7 mouse cellular contexts compared by ENCODE assay signal in genomic region chr3:89183058-89183958, GRCm38 (mm10). TPM values are rescaled to one million over a fixed set of nuclear protein-coding genes. Genes with fewer than 3 reads are reported as not detected.
DNase-seq lines count a peak whose midpoint lies in the region; ATAC-seq lines count a peak whose summit lies in the region.

Fam189b (plus strand) TSS chr3:89183143.

- H3K4me1 ChIP-seq in embryonic facial prominence, embryonic 13.5 days, result peaks cover 45% of the 10 kb centered on the region

- peak within 1 kb of the TSS; percentile 92 for H3K4me2 ChIP-seq in embryonic facial prominence, embryonic 13.5 days

- no peaks in the 10 kb centered on the region for H3K27me3 ChIP-seq in embryonic facial prominence, embryonic 13.5 days

- intact Hi-C loops in left cerebral cortex, postnatal 36 days (cut with DNase I), result no loop called here

- peak within 1 kb of the TSS; percentile 69 for H3K4me3 ChIP-seq in embryonic facial prominence, embryonic 13.5 days

- peak within 1 kb of the TSS; percentile 87 for H3K27ac ChIP-seq in embryonic facial prominence, embryonic 13.5 days

- ATAC-seq in embryonic facial prominence, embryonic 13.5 days (ENCODE audit: insufficient number of reproducible peaks, insufficient read depth, low FRiP score, low TSS enrichment, low read depth), result peak; percentile 87

- peaks cover 60% of the 10 kb centered on the region for H3K36me3 ChIP-seq in embryonic facial prominence, embryonic 13.5 days

- H3K9ac ChIP-seq in embryonic facial prominence, embryonic 13.5 days, result peak within 1 kb of the TSS; percentile 88

- H3K9me3 ChIP-seq in embryonic facial prominence, embryonic 13.5 days, result no peaks in the 10 kb centered on the region

- peak; percentile 89 to 94 for DNase-seq in adrenal gland, postnatal 36 days
- peak; percentile 99 for DNase-seq in heart, adult 11 months
- DNase-seq in kidney, adult 11 months, result peak; percentile 82
- peak; percentile 92 to 93 for DNase-seq in left cerebral cortex, postnatal 36 days (ENCODE audit: low spot score in 2 of 2)
- DNase-seq in mesoderm, embryonic 11.5 days (ENCODE audit: low read depth, low spot score), result peak; percentile 90
- DNase-seq in right cerebral cortex, postnatal 4 days, result peak; percentile 85

- 7% methylated on average over 39 of the region's 39 CpGs for WGBS in embryonic facial prominence, embryonic 13.5 days

RNA-seq across cellular contexts. Expression of gene Fam189b, which starts in this region (rescaled TPM):
- total RNA-seq in adrenal gland, postnatal 36 days (2021), result 10 to 100 TPM; 13.5 to 17.1 TPM
- 31.5 and 32.6 TPM in 2 replicates for polyA plus RNA-seq in embryonic facial prominence, embryonic 13.5 days (2015; fragmentation: Nextera tagmentation; extraction: Ambion mirVana)
- 10 to 100 TPM; 59.3 to 60.3 TPM for total RNA-seq in left cerebral cortex, postnatal 36 days (2021)

Comparison
In these comparisons a context has a peak if more than half of its experiments do, and no peak if none do; other contexts are left out.
1. Peak in every context shown above with its lines: DNase-seq, ATAC-seq, H3K4me3 ChIP-seq and H3K27ac ChIP-seq.